Mouse (Mus musculus) CH12.LX (cell line): ENCODE measurements around the gene Ofcc1.

Source experiments
- BHLHE40 ChIP-seq: IDR thresholded peaks from 2 replicates; pipeline ENCODE4 v1.6.1; 2011; ENCODE audit warnings: mild to moderate bottlenecking, low read depth, low read length, improper control_type of control experiment
- CHD2 ChIP-seq: IDR thresholded peaks from 2 replicates; pipeline ENCODE4 v1.6.1; 2011; ENCODE audit warnings: low read length, improper control_type of control experiment
- CTCF ChIP-seq, 2 experiments: IDR thresholded peaks in 1 of 2; conservative IDR thresholded peaks in 1 of 2; 2 replicates each; pipeline ENCODE4 v1.5.1; 2011 to 2012; ENCODE audit warnings: low read depth in 2 of 2, low read length in 2 of 2, improper control_type of control experiment in 1 of 2, inconsistent platforms in 1 of 2, mild to moderate bottlenecking in 1 of 2, moderate library complexity in 1 of 2
- EP300 ChIP-seq: IDR thresholded peaks from 2 replicates; pipeline ENCODE4 v1.6.1; 2011; ENCODE audit warnings: low read length, improper control_type of control experiment
- ETS1 ChIP-seq: conservative IDR thresholded peaks from 2 replicates; pipeline ENCODE4 v1.6.1; 2012; ENCODE audit warnings: low read depth, mild to moderate bottlenecking, inconsistent platforms, low read length, improper control_type of control experiment, moderate library complexity
- GABPA ChIP-seq: IDR thresholded peaks from 2 replicates; pipeline ENCODE4 v1.6.1; 2012; ENCODE audit warnings: low read depth, low read length, improper control_type of control experiment, inconsistent platforms; ENCODE audit not compliant: insufficient replicate concordance
- POLR2A ChIP-seq: IDR thresholded peaks from 2 replicates; pipeline ENCODE4 v1.6.1; 2011; ENCODE audit warnings: low read depth, mild to moderate bottlenecking, improper control_type of control experiment, low read length
- POLR2AphosphoS2 ChIP-seq: IDR thresholded peaks from 2 replicates; pipeline ENCODE4 v1.6.1; 2011; ENCODE audit warnings: low read depth, low read length, improper control_type of control experiment
- RAD21 ChIP-seq: IDR thresholded peaks from 2 replicates; pipeline ENCODE4 v1.6.1; 2011; ENCODE audit warnings: low read depth, mild to moderate bottlenecking, low read length, improper control_type of control experiment, moderate library complexity
- RCOR1 ChIP-seq: conservative IDR thresholded peaks from 2 replicates; pipeline ENCODE4 v1.6.1; 2012; ENCODE audit warnings: low read depth, mild to moderate bottlenecking, inconsistent platforms, low read length, improper control_type of control experiment
- SIN3A ChIP-seq: IDR thresholded peaks from 2 replicates; pipeline ENCODE4 v1.6.1; 2012; ENCODE audit warnings: low read length, improper control_type of control experiment, inconsistent platforms
- TBP ChIP-seq: conservative IDR thresholded peaks from 2 replicates; pipeline ENCODE4 v1.6.1; 2011; ENCODE audit warnings: low read depth, low read length, improper control_type of control experiment
- UBTF ChIP-seq: IDR thresholded peaks from 2 replicates; pipeline ENCODE4 v1.6.1; 2012; ENCODE audit warnings: low read depth, mild to moderate bottlenecking, inconsistent platforms, low read length, improper control_type of control experiment, moderate library complexity
- ZC3H11A ChIP-seq: IDR thresholded peaks from 2 replicates; pipeline ENCODE4 v1.6.1; 2012; ENCODE audit warnings: low read depth, mild to moderate bottlenecking, inconsistent platforms, low read length, improper control_type of control experiment

DNA sequence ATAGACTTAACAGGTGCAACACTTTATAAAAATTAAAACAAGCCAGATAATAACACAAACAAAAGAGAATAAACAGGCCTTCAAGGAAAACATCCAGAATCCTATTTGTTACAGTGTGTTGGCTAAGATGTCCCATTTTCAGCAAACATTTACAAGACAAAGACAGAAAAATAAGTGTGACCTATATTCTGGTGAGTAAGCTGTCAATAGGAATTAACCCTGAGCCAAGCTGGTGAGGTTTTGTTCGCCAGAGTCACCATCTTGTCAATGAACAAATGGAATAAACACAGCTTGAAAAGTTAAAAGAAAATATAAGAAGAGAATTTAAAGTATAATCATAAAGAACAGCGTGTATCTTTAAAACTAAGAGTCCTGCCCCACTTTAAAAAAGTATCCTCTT, 68.4 kb downstream of the Ofcc1 start:
- TF ChIP-seq EP300 (no peak), RAD21 (no peak), GABPA (no peak), ETS1 (no peak), RCOR1 (no peak), POLR2A (no peak), POLR2AphosphoS2 (no peak), TBP (no peak), CHD2 (no peak), UBTF (no peak), SIN3A (no peak), CTCF (conservative IDR thresholded peaks at IDR 0.05 in 1 of 2, IDR thresholded peaks at IDR 0.05 in 1 of 2; ENCODE audit: low read depth in 2 of 2, low read length in 2 of 2) (no peak), ZC3H11A (no peak), BHLHE40 (no peak)
